Mouse (Mus musculus) kidney, embryonic 15.5 days (tissue): ENCODE measurements around the gene Ift88. TPM values are rescaled to one million over a fixed set of nuclear protein-coding genes. Genes with fewer than 3 reads are reported as not detected.

Experiments
- ATAC-seq: fragments of 200-750 bp; cut with Nextera tagmentation; replicated peaks from 2 replicates; pipeline ENCODE4 v1.8.0; 2017; ENCODE audit warnings: moderate TSS enrichment; ENCODE audit not compliant: low FRiP score
- H3K27ac ChIP-seq: fragments of 300-500 bp; sonication (generic); 2 replicates; pipeline ENCODE4 v1.5.1; 2015; ENCODE audit warnings: mild to moderate bottlenecking, inconsistent platforms
- H3K27me3 ChIP-seq: fragments of 300-500 bp; sonication (generic); 2 replicates; pipeline ENCODE4 v1.6.1; 2015; ENCODE audit warnings: inconsistent platforms
- H3K36me3 ChIP-seq: fragments of 300-500 bp; sonication (generic); 2 replicates; pipeline ENCODE4 v1.6.1; 2015; ENCODE audit warnings: inconsistent platforms
- H3K4me1 ChIP-seq: fragments of 300-500 bp; sonication (generic); 2 replicates; pipeline ENCODE4 v1.6.1; 2015; ENCODE audit warnings: inconsistent platforms
- H3K4me2 ChIP-seq: fragments of 300-500 bp; sonication (generic); 2 replicates; pipeline ENCODE4 v1.6.1; 2015; ENCODE audit warnings: moderate library complexity, mild to moderate bottlenecking, inconsistent platforms
- H3K4me3 ChIP-seq: fragments of 300-500 bp; sonication (generic); replicated peaks from 2 replicates; pipeline ENCODE4 v1.5.1; 2015; ENCODE audit warnings: mild to moderate bottlenecking, inconsistent platforms
- H3K9ac ChIP-seq: fragments of 300-500 bp; sonication (generic); 2 replicates; pipeline ENCODE4 v1.6.1; 2015; ENCODE audit warnings: mild to moderate bottlenecking, inconsistent platforms
- H3K9me3 ChIP-seq: fragments of 300-500 bp; sonication (generic); replicated peaks from 2 replicates; pipeline ENCODE4 v1.6.1; 2016; ENCODE audit warnings: inconsistent platforms
- WGBS: fragments of 180-500 bp; shearing (Covaris S2); methylation state at CpG from one replicate; pipeline ENCODE4 v1.1.7; 2015; ENCODE audit warnings: mixed read lengths; 5-methylcytosine and 5-hydroxymethylcytosine counted together
- polyA plus RNA-seq: library from polyadenylated mRNA; unstranded; fragments of >200 nt; fragmentation: Nextera tagmentation; extraction: Ambion mirVana; gene quantifications from 2 replicates; pipeline ENCODE4 v1.2.1, GENCODE M21; 2015

Ift88 gene
- polyA plus RNA-seq, 1 experiment from 2014 or later: 13.4 TPM

DNA sequence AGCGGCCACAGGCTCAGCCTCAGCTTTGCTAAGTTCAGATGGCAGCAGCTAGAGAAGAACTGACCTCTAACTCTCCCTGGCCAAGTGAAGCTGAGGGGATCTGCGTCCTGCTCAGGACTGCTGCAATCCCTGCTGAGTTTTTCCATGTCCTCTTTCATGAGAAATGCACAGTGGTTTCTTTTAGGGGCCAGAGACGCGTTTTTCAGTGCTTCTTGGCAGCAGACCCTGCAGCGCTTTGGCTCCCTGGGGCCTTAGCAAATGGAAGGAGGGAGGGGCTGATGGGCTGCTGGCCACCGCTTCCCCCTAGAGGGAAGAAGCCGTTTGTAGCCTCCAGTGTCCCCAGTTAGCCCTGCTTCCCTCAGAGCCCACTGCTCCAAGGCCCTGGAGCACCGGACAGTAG is 111.1 kb downstream of the Ift88 start:
- Histone ChIP-seq H3K9me3 (no peaks in the 10 kb centered on the region), H3K36me3 (no peaks in the 10 kb centered on the region), H3K4me3 (no peak overlapping the region), H3K4me1 (peaks cover 38% of the 10 kb centered on the region), H3K9ac (no peak overlapping the region), H3K27ac (peak overlapping the region; percentile 64; the same call in 1 of the 2 replicates), H3K27me3 (peaks cover 20% of the 10 kb centered on the region), H3K4me2 (peak overlapping the region; percentile 9; the same call in 1 of the 2 replicates)
- no peak for ATAC-seq
- 19% methylated on average over 8 of the region's 8 CpGs for WGBS

GRCm38 (mm10) chr14:57535646-57536045 is 111.8 kb downstream of the Ift88 start:
- Histone ChIP-seq H3K9me3 (no peaks in the 10 kb centered on the region), H3K9ac (no peak overlapping the region), H3K27me3 (peaks cover 20% of the 10 kb centered on the region), H3K4me1 (peaks cover 38% of the 10 kb centered on the region), H3K36me3 (no peaks in the 10 kb centered on the region), H3K4me3 (no peak overlapping the region), H3K27ac (peak overlapping the region; percentile 64; the same call in 1 of the 2 replicates), H3K4me2 (no peak overlapping the region)
- 53% methylated on average over 6 of the region's 6 CpGs for WGBS
- ATAC-seq: no peak

DNA sequence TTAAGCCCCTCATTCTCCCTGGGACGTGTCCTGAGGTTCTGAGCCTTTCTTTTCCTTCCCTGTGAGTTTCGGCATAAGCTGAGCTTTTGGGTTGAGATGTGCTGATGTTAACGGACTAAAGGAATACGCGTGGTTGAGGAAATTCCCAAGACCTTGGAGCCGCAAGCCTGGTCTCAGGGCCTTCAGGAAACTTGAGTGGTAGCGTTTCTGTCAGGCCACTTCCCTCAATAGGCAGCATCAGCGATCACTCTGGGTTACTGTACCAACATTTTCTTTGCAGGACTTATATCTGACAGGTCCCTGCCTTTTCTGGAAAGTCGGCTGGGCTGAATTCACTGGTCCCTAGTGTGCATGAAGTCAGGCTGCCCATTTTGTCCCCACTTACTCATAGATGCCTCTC is 113.0 kb downstream of the Ift88 start:
- no peak overlapping the region for H3K4me2 ChIP-seq
- H3K9me3 ChIP-seq: no peaks in the 10 kb centered on the region
- no peak overlapping the region for H3K27ac ChIP-seq
- no peak overlapping the region for H3K4me3 ChIP-seq
- H3K27me3 ChIP-seq: peaks cover 20% of the 10 kb centered on the region
- H3K36me3 ChIP-seq: no peaks in the 10 kb centered on the region
- WGBS: 60% methylated on average over 9 of the region's 9 CpGs
- peaks cover 38% of the 10 kb centered on the region for H3K4me1 ChIP-seq
- no peak for ATAC-seq
- H3K9ac ChIP-seq: no peak overlapping the region

GRCm38 (mm10) chr14:57537261-57538015 is 113.6 kb downstream of the Ift88 start:
- Histone ChIP-seq H3K27ac (no peak overlapping the region), H3K4me3 (no peak overlapping the region), H3K4me2 (0 out of 2 replicates have a peak overlapping the region, but pooled peaks have one; percentile 12), H3K4me1 (peaks cover 38% of the 10 kb centered on the region), H3K9me3 (no peaks in the 10 kb centered on the region), H3K9ac (no peak overlapping the region), H3K27me3 (peaks cover 20% of the 10 kb centered on the region), H3K36me3 (no peaks in the 10 kb centered on the region)
- ATAC-seq: no peak
- WGBS: 32% methylated on average over 16 of the region's 16 CpGs

- 82% methylated on average over 11 of the region's 11 CpGs for WGBS
- no peak overlapping the region for H3K27ac ChIP-seq
- H3K4me1 ChIP-seq: peaks cover 18% of the 10 kb centered on the region
- no peaks in the 10 kb centered on the region for H3K9me3 ChIP-seq
- no peak overlapping the region for H3K4me2 ChIP-seq
- no peak for ATAC-seq
- no peaks in the 10 kb centered on the region for H3K27me3 ChIP-seq
- no peaks in the 10 kb centered on the region for H3K36me3 ChIP-seq
- H3K4me3 ChIP-seq: no peak overlapping the region
- H3K9ac ChIP-seq: no peak overlapping the region
Measured at GRCm38 (mm10) chr14:57540683-57541082, 116.8 kb downstream of the Ift88 start.

GRCm38 (mm10) chr14:57542231-57542630 is 118.4 kb downstream of the Ift88 start:
- H3K4me2 ChIP-seq: no peak overlapping the region
- no peaks in the 10 kb centered on the region for H3K36me3 ChIP-seq
- ATAC-seq: no peak
- H3K9me3 ChIP-seq: no peaks in the 10 kb centered on the region
- H3K27ac ChIP-seq: no peak overlapping the region
- no peak overlapping the region for H3K9ac ChIP-seq
- H3K4me3 ChIP-seq: no peak overlapping the region
- no peaks in the 10 kb centered on the region for H3K27me3 ChIP-seq
- peaks cover 18% of the 10 kb centered on the region for H3K4me1 ChIP-seq
- WGBS: 80% methylated on average over 34 of the region's 34 CpGs

DNA sequence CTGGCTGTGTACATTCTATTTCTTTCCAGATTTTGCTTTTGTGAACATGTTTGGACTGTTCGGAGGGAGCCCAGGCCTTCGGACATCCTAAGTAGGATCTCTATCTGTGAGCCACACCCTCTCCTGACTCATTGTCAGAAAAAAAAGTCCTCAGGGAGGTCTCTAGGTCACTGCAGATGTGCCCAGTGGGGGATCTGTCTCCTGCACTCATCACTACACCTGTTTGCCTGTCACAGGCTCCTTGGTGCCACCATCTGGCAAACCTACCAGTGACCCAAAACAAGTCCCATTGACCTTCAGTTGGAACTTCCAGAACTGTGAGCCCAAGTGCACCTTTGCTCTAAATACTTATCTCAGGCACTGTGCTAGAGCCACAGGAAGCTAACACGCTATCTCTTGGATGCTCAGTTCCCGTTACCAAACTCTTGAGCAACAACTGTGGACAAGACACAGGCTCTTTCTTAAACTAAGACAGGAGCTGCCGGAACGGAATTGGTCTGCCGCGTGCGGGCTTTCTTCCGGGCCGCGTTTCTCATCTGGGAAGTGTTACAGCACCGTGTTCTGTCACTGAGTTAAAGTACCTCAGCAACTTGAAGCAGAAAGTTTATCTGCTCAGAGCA is 119.7 kb downstream of the Ift88 start:
- Histone ChIP-seq H3K4me3 (no peak overlapping the region), H3K27ac (no peak overlapping the region), H3K36me3 (no peaks in the 10 kb centered on the region), H3K9me3 (no peaks in the 10 kb centered on the region), H3K27me3 (no peaks in the 10 kb centered on the region), H3K4me2 (no peak overlapping the region), H3K4me1 (peaks cover 12% of the 10 kb centered on the region), H3K9ac (no peak overlapping the region)
- ATAC-seq: no peak
- WGBS: 93% methylated on average over 13 of the region's 13 CpGs

GRCm38 (mm10) chr14:57545526-57545925 is 121.7 kb downstream of the Ift88 start:
- H3K4me1 ChIP-seq: peaks cover 12% of the 10 kb centered on the region
- 84% methylated on average over 17 of the region's 17 CpGs for WGBS
- no peak overlapping the region for H3K4me3 ChIP-seq
- peaks cover 16% of the 10 kb centered on the region for H3K36me3 ChIP-seq
- H3K9ac ChIP-seq: no peak overlapping the region
- no peak overlapping the region for H3K27ac ChIP-seq
- no peaks in the 10 kb centered on the region for H3K27me3 ChIP-seq
- no peaks in the 10 kb centered on the region for H3K9me3 ChIP-seq
- ATAC-seq: no peak
- no peak overlapping the region for H3K4me2 ChIP-seq

- H3K36me3 ChIP-seq: peaks cover 16% of the 10 kb centered on the region
- H3K27me3 ChIP-seq: no peaks in the 10 kb centered on the region
- no peak for ATAC-seq
- H3K4me1 ChIP-seq: peaks cover 12% of the 10 kb centered on the region
- no peak overlapping the region for H3K9ac ChIP-seq
- no peak overlapping the region for H3K4me2 ChIP-seq
- no peaks in the 10 kb centered on the region for H3K9me3 ChIP-seq
- no peak overlapping the region for H3K27ac ChIP-seq
- 82% methylated on average over 8 of the region's 8 CpGs for WGBS
- H3K4me3 ChIP-seq: no peak overlapping the region
Measured at GRCm38 (mm10) chr14:57546131-57546530, 122.3 kb downstream of the Ift88 start.

- Histone ChIP-seq H3K4me3 (no peak overlapping the region), H3K27ac (no peak overlapping the region), H3K4me2 (0 out of 2 replicates have a peak overlapping the region, but pooled peaks have one; percentile 8), H3K27me3 (no peaks in the 10 kb centered on the region), H3K9ac (no peak overlapping the region), H3K36me3 (peaks cover 16% of the 10 kb centered on the region), H3K4me1 (peaks cover 12% of the 10 kb centered on the region), H3K9me3 (no peaks in the 10 kb centered on the region)
- WGBS: 15% methylated on average over 13 of the region's 13 CpGs
- peak; percentile 83 for ATAC-seq
Measured at GRCm38 (mm10) chr14:57546557-57547021, 122.7 kb downstream of the Ift88 start.

GRCm38 (mm10) chr14:57547062-57547461 is 123.2 kb downstream of the Ift88 start:
- WGBS: 75% methylated on average over 5 of the region's 5 CpGs
- ATAC-seq: no peak
- no peak overlapping the region for H3K4me2 ChIP-seq
- no peak overlapping the region for H3K4me3 ChIP-seq
- no peak overlapping the region for H3K9ac ChIP-seq
- H3K9me3 ChIP-seq: no peaks in the 10 kb centered on the region
- H3K27me3 ChIP-seq: no peaks in the 10 kb centered on the region
- H3K36me3 ChIP-seq: peaks cover 16% of the 10 kb centered on the region
- peaks cover 12% of the 10 kb centered on the region for H3K4me1 ChIP-seq
- H3K27ac ChIP-seq: no peak overlapping the region

GRCm38 (mm10) chr14:57552945-57553344 is 129.1 kb downstream of the Ift88 start:
- Histone ChIP-seq H3K9me3 (no peaks in the 10 kb centered on the region), H3K4me2 (no peak overlapping the region), H3K36me3 (peaks cover 19% of the 10 kb centered on the region), H3K4me3 (no peak overlapping the region), H3K27ac (no peak overlapping the region), H3K9ac (no peak overlapping the region), H3K4me1 (no peaks in the 10 kb centered on the region), H3K27me3 (no peaks in the 10 kb centered on the region)
- no peak for ATAC-seq
